Mouse (Mus musculus): ENCODE measurements around the gene Endov. TPM values are rescaled to one million over a fixed set of nuclear protein-coding genes. Genes with fewer than 3 reads are reported as not detected.

Endov gene
- polyA plus RNA-seq (2015; fragmentation: Nextera tagmentation; extraction: Ambion mirVana), result 10.8 and 11.7 TPM in 2 replicates

DNA sequence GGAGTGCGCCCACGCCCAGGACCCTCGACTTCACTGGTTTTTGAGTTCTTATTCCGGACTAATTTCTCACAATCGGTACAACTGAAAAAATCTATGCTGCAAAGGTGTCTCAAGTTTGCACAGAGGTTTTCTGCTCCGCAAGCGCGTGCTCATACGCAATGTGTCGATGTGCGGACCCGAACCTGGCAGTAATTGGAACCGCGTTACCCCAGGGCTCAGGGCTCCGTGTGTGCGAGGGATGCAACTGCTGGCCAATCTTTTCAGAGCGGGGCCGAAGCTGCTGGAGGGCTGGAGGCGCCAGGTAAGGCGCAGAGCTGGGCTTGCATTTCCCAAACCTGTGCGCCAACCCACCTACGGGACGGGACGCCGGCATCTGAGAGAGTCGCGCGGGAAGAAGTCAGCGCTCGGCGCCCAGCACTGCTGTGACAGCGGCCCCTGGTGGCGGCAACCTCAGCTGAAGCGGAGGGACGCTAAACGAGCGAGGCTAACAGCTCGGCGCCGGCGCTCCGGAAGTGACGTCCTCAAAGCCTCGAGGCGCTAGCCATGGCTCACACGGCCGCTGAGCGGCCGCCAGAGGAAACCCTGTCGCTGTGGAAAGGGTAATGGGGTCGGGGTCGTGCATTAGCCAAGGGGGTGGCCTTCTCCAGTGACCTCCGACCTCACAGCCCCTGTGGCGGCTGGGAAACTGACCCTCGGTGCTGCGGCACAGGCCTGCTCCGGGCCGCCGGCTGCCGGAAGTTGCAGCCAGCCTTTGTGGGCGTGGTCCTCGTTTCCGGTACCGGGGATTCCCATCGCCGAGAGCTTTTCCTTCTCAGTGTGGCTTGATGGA lies at the start of gene Endov:
Gene Endov, plus strand, starts transcription at position 487 of the 829 bp plus-strand sequence.
- Histone ChIP-seq H3K36me3 (peaks cover 50% of the 10 kb centered on the region), H3K9me3 (no peaks in the 10 kb centered on the region), H3K4me1 (peaks cover 15% of the 10 kb centered on the region), H3K27ac (replicated peaks) (peak within 1 kb of the TSS; percentile 81), H3K4me3 (peak within 1 kb of the TSS; percentile 91), H3K27me3 (replicated peaks) (peaks cover 8% of the 10 kb centered on the region), H3K4me2 (peak within 1 kb of the TSS; percentile 85), H3K9ac (peak within 1 kb of the TSS; percentile 96)
- 1% methylated on average over 66 of the region's 66 CpGs for WGBS
- ATAC-seq (ENCODE audit: extremely low read depth, insufficient number of reproducible peaks, low FRiP score, low TSS enrichment), result peak; percentile 88

DNA sequence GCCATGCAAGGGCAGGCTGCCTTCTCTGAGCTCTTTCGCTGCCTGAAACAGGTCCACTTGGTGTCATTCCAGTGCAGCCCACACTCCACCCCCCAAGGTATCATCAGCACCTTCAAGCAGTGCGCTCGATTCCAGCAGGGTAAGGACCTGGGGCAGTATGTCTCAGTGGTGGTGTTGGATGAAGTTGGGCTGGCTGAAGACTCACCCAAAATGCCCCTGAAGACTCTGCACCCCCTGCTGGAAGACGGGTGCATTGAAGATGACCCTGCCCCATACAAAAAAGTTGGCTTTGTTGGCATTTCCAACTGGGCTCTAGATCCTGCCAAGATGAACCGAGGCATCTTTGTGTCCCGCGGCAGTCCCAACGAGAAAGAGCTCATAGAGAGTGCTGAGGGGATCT lies 48.9 kb upstream of the Endov start:
- WGBS, result 87% methylated on average over 8 of the region's 8 CpGs
- no peaks in the 10 kb centered on the region for H3K4me1 ChIP-seq
- H3K36me3 ChIP-seq, result peaks cover 97% of the 10 kb centered on the region

DNA sequence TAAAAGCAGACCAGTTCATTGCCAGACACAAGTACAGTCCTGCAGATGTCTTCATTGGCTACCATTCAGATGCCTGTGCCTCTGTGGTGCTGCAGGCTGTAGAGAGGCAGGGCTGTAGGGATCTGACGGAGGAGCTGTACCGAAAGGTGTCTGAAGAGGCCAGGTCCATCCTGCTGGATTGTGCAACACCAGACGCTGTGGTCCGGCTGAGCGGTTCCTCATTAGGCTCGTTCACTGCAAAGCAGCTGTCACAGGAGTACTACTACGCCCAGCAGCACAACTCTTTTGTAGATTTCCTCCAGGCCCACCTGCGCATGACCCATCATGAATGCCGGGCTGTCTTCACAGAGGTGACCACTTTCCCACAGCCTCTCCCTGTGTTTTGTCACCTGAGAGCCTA lies 47.7 kb upstream of the Endov start:
- Histone ChIP-seq H3K27ac (replicated peaks) (no peak overlapping the region), H3K4me2 (no peak overlapping the region), H3K9ac (no peak overlapping the region), H3K27me3 (replicated peaks) (no peaks in the 10 kb centered on the region), H3K4me3 (no peak overlapping the region), H3K4me1 (no peaks in the 10 kb centered on the region), H3K36me3 (peaks cover 96% of the 10 kb centered on the region), H3K9me3 (no peaks in the 10 kb centered on the region)
- 81% methylated on average over 9 of the region's 9 CpGs for whole genome bisulfite sequencing
- no peak for ATAC-seq (ENCODE audit: extremely low read depth, insufficient number of reproducible peaks, low FRiP score, low TSS enrichment)

More for the DNA sequence above, 48.9 kb upstream of the Endov start:
- no peak for ATAC-seq (ENCODE audit: extremely low read depth, insufficient number of reproducible peaks, low FRiP score, low TSS enrichment)
- Histone ChIP-seq H3K9ac (no peak overlapping the region), H3K27me3 (replicated peaks) (no peaks in the 10 kb centered on the region), H3K4me3 (no peak overlapping the region), H3K9me3 (no peaks in the 10 kb centered on the region), H3K27ac (replicated peaks) (no peak overlapping the region), H3K4me2 (no peak overlapping the region)

DNA sequence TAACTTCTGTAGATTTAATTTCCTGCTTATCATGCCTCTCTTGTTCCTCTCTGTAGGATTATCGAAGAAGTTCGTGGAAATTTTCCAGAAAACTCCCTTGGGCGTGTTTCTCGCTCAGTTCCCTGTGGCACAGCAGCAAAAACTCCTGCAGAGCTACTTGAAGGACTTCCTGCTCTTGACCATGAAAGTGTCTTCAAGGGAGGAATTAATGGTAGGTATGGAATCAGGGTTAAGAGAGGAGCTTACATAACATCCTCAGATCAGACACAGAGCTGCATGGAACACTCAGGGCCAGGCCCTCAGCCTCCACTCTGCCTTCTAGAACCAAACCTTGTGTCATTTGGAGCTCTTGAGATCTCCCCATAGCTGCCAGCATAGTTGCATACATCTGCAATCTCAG lies 35.0 kb upstream of the Endov start:
- no peak overlapping the region for H3K4me2 ChIP-seq
- peaks cover 86% of the 10 kb centered on the region for H3K36me3 ChIP-seq
- H3K4me1 ChIP-seq, result no peaks in the 10 kb centered on the region
- WGBS, result 77% methylated on average over 4 of the region's 4 CpGs
- no peak for ATAC-seq (ENCODE audit: extremely low read depth, insufficient number of reproducible peaks, low FRiP score, low TSS enrichment)
- no peaks in the 10 kb centered on the region for H3K27me3 ChIP-seq (replicated peaks)
- H3K9ac ChIP-seq, result no peak overlapping the region
- H3K4me3 ChIP-seq, result no peak overlapping the region
- no peak overlapping the region for H3K27ac ChIP-seq (replicated peaks)
- no peaks in the 10 kb centered on the region for H3K9me3 ChIP-seq

DNA sequence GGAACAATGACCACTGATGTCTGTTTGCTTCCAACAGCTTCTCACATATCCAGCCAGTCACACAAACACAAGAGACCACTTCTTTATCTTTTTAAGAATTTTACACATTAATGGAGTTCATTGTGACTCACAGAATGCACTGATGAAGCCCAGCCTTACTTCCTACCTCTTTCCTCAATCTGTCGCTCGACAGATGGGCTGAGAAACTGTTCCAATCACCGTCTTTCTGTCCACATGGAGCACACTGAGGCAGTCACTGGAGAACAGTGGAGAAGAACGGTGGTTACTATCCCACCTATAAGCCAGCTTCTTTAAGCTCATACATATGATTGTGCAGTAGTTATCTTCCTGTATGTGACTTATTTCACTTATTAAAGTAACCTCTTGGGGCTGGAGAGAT lies 13.3 kb upstream of the Endov start:
- 94% methylated on average over 4 of the region's 4 CpGs for WGBS

DNA sequence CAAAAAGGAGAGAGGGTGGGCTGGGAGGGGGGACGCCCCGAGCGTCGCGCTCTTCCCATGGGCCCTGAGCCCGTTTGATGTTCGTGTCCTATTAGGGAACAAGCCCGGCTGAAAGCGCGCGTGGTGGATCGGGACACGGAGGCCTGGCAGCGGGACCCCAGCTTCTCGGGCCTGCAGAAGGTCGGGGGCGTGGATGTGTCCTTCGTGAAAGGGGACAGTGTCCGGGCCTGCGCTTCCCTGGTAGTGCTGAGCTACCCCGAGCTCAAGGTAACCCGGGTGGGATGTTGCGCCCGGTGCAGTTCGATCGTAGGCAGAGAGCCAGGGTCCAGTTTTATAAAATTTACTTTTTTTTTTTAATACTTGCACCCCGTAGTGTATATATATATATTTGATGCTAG lies 542 bp downstream of the Endov start:
- H3K36me3 ChIP-seq, result peaks cover 50% of the 10 kb centered on the region
- peak overlapping the region; percentile 91 for H3K4me3 ChIP-seq
- WGBS, result 5% methylated on average over 27 of the region's 27 CpGs
- no peaks in the 10 kb centered on the region for H3K9me3 ChIP-seq
- no peak for ATAC-seq (ENCODE audit: extremely low read depth, insufficient number of reproducible peaks, low FRiP score, low TSS enrichment)
- H3K4me2 ChIP-seq, result peak overlapping the region; percentile 85
- peak overlapping the region; percentile 81 for H3K27ac ChIP-seq (replicated peaks)
- peaks cover 8% of the 10 kb centered on the region for H3K27me3 ChIP-seq (replicated peaks)
- peak overlapping the region; percentile 96 for H3K9ac ChIP-seq
- H3K4me1 ChIP-seq, result peaks cover 15% of the 10 kb centered on the region

More for the DNA sequence above, 13.3 kb upstream of the Endov start:
- Histone ChIP-seq H3K4me3 (no peak overlapping the region), H3K9me3 (no peaks in the 10 kb centered on the region), H3K36me3 (peaks cover 97% of the 10 kb centered on the region), H3K9ac (no peak overlapping the region), H3K27me3 (replicated peaks) (no peaks in the 10 kb centered on the region), H3K4me2 (no peak overlapping the region), H3K27ac (replicated peaks) (no peak overlapping the region), H3K4me1 (no peaks in the 10 kb centered on the region)
- no peak for ATAC-seq (ENCODE audit: extremely low read depth, insufficient number of reproducible peaks, low FRiP score, low TSS enrichment)

DNA sequence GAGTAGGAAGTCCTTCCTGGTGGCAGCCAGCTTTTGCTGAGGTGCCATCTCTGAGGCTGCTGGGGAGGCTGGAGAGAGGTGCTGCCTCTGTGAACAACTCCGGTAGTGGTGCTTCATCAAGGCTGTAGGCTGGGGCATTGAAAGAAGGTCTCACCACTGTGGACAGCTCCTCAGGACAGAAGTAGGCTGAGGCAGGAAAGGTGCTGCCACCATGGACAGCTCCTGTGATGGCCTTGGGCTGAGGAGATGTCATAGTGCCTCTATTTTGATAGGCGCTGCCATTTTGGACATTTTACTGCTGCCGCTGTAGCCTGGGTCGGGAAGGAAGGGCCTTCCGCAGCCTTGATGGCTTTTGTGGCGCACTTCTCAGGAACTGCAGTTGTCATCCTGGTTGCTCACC lies 1.7 kb downstream of the Endov start:
- no peak overlapping the region for H3K4me3 ChIP-seq

DNA sequence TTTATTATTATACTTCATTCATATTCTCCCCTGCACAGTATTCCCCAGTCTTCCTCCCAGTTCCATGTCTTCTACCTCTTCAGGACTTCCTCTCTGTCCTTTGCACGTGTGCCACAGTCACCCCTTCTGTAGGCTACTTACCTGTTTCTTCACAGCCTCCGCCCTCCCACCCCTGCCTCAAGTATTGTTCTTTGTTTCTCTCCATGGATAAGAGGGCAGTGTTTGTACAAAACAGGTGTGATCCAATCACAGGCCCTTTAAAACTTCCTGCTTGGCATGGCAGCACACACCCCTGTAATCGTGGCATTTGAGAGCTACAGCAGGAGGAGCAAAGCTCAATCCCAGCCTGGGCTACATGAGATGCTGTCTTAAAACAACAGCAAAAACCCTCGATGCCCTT lies 2.4 kb downstream of the Endov start:
- Histone ChIP-seq H3K27me3 (replicated peaks) (peaks cover 8% of the 10 kb centered on the region), H3K4me1 (peaks cover 15% of the 10 kb centered on the region), H3K4me3 (no peak overlapping the region), H3K9ac (no peak overlapping the region), H3K27ac (replicated peaks) (no peak overlapping the region), H3K9me3 (no peaks in the 10 kb centered on the region), H3K4me2 (no peak overlapping the region), H3K36me3 (peaks cover 48% of the 10 kb centered on the region)
- ATAC-seq (ENCODE audit: extremely low read depth, insufficient number of reproducible peaks, low FRiP score, low TSS enrichment), result no peak
- 77% methylated on average over 4 of the region's 4 CpGs for WGBS

More for the DNA sequence above, 1.7 kb downstream of the Endov start:
- Histone ChIP-seq H3K4me2 (peak overlapping the region; percentile 85), H3K27ac (replicated peaks) (no peak overlapping the region), H3K4me1 (peaks cover 15% of the 10 kb centered on the region), H3K9me3 (no peaks in the 10 kb centered on the region), H3K9ac (no peak overlapping the region), H3K27me3 (replicated peaks) (peaks cover 8% of the 10 kb centered on the region), H3K36me3 (peaks cover 48% of the 10 kb centered on the region)
- no peak for ATAC-seq (ENCODE audit: extremely low read depth, insufficient number of reproducible peaks, low FRiP score, low TSS enrichment)
- WGBS, result 90% methylated on average over 6 of the region's 6 CpGs

DNA sequence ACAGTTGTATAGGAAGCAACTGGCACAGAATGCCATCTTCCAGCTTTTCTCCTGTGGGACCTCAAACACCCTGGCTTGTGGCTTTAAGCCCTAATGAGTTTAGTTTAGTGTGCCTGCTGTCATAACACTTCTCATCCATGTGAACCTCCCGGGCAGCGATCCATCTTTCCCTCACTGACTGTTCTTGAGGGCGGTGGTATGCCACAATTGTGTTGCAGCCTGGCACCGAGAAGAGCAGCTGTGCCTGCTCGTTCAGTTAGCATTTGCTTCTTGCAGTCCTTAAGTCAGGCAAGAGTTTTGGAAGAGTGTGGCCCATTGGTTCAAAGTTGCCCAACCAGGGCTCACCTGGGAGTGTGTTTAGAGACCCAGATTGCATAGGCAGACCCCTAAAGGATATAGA lies 5.0 kb downstream of the Endov start:
- Histone ChIP-seq H3K27ac (replicated peaks) (no peak overlapping the region), H3K9me3 (no peaks in the 10 kb centered on the region), H3K9ac (no peak overlapping the region), H3K4me2 (no peak overlapping the region), H3K4me3 (no peak overlapping the region), H3K27me3 (replicated peaks) (no peaks in the 10 kb centered on the region), H3K4me1 (peaks cover 10% of the 10 kb centered on the region), H3K36me3 (peaks cover 72% of the 10 kb centered on the region)
- WGBS, result 87% methylated on average over 5 of the region's 5 CpGs
- ATAC-seq (ENCODE audit: extremely low read depth, insufficient number of reproducible peaks, low FRiP score, low TSS enrichment), result no peak

DNA sequence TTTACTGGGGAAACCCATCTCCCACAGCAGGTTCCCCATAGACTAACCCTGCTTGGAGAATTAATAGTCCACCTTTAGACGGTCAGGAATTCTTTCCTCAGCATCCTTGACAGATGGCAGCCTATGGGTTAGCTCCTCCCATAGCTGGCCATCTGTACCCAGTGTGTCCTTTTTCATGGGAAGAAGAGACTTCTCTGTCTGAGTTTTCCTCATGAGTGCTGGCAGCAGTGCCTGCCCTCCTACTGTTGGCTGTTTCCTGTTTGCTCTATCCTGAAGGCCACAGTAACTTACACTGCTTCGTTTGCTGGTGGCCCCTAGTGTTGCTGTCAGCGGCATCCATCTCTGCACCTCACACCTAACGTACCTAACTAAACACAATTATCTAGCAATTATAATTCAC lies 6.3 kb downstream of the Endov start:
- H3K4me2 ChIP-seq, result no peak overlapping the region
- H3K4me3 ChIP-seq, result no peak overlapping the region
- peaks cover 85% of the 10 kb centered on the region for H3K36me3 ChIP-seq
- H3K27me3 ChIP-seq (replicated peaks), result no peaks in the 10 kb centered on the region
- WGBS, result 77% methylated on average over 4 of the region's 4 CpGs
- no peaks in the 10 kb centered on the region for H3K9me3 ChIP-seq
- H3K4me1 ChIP-seq, result peaks cover 4% of the 10 kb centered on the region; the same call in 1 of the 2 replicates
- ATAC-seq (ENCODE audit: extremely low read depth, insufficient number of reproducible peaks, low FRiP score, low TSS enrichment), result no peak
- H3K27ac ChIP-seq (replicated peaks), result no peak overlapping the region
- H3K9ac ChIP-seq, result no peak overlapping the region

DNA sequence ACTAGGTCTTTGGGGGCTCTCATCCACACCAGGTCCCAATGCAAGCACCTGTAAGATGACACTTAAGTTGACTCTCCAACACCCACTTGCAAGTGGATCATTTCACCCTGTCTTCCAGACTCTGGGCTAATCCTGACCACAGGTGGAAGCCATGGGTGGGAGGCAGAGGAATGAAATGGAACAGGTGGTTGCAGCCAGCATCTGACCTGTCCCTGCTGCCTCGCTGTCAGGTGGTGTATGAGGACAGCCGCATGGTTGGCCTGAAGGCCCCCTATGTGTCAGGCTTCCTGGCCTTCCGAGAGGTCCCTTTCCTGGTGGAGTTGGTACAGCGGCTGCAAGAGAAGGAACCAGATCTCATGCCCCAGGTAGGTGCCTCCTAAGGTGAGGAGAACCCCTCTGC lies 8.2 kb downstream of the Endov start:
- no peak for ATAC-seq (ENCODE audit: extremely low read depth, insufficient number of reproducible peaks, low FRiP score, low TSS enrichment)
- Histone ChIP-seq H3K4me3 (no peak overlapping the region), H3K27me3 (replicated peaks) (no peaks in the 10 kb centered on the region), H3K9ac (no peak overlapping the region), H3K4me2 (no peak overlapping the region), H3K27ac (replicated peaks) (no peak overlapping the region), H3K36me3 (peaks cover 90% of the 10 kb centered on the region), H3K9me3 (no peaks in the 10 kb centered on the region), H3K4me1 (no peaks in the 10 kb centered on the region)
- 89% methylated on average over 4 of the region's 4 CpGs for WGBS

DNA sequence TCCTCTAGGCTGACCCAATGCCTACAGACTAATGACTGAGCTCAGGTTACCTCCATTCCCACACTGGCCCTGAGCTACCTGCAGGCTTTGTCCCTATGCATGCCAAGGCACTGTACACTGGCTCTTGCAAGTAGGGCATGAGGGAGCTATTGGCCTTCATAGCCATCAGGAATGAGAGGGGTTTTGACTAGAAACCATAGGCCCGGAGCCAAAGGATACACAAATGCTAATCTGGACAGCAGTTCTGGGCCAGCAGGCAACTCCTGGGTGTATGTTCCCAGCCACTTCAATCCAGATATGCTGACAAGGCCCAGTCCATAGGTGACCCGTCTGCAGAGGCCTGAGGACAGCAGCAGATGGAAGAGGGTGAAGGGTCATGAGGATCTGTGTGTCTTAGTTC lies 8.9 kb downstream of the Endov start:
- H3K27ac ChIP-seq (replicated peaks), result no peak overlapping the region
- H3K4me3 ChIP-seq, result no peak overlapping the region
- H3K27me3 ChIP-seq (replicated peaks), result no peaks in the 10 kb centered on the region
- peaks cover 91% of the 10 kb centered on the region for H3K36me3 ChIP-seq
- WGBS, result 76% methylated on average over 2 of the region's 2 CpGs
- no peaks in the 10 kb centered on the region for H3K4me1 ChIP-seq
- no peak overlapping the region for H3K9ac ChIP-seq
- no peak overlapping the region for H3K4me2 ChIP-seq
- H3K9me3 ChIP-seq, result no peaks in the 10 kb centered on the region
- no peak for ATAC-seq (ENCODE audit: extremely low read depth, insufficient number of reproducible peaks, low FRiP score, low TSS enrichment)
